Mouse (Mus musculus) CH12.LX (cell line): ENCODE results near the gene Ptpn14. TPM values are rescaled to one million over a fixed set of nuclear protein-coding genes. Genes with fewer than 3 reads are reported as not detected.

Experiments used
- DNase-seq: peaks from one replicate; pipeline ENCODE4 v3.0.0-alpha.2; 2013; ENCODE audit errors: extremely low read depth
- H3K27ac ChIP-seq: 2 replicates; pipeline ENCODE4 v1.5.1; 2012; ENCODE audit warnings: low read depth, mild to moderate bottlenecking, control low read depth, moderate library complexity; ENCODE audit not compliant: insufficient read depth
- H3K27me3 ChIP-seq: replicated peaks from 2 replicates; pipeline ENCODE3; 2012; ENCODE audit warnings: inconsistent platforms
- H3K36me3 ChIP-seq, 2 experiments: replicated peaks in 1 of 2; 2 replicates each; pipeline versions ENCODE3 to v1.6.1; 2012; ENCODE audit warnings: inconsistent platforms in 1 of 2, low read length in 1 of 2, mild to moderate bottlenecking in 1 of 2, mixed read lengths in 1 of 2, moderate library complexity in 1 of 2; ENCODE audit not compliant: control insufficient read depth in 1 of 2, insufficient read depth in 1 of 2
- H3K4me1 ChIP-seq, 2 experiments: 2 replicates each; pipeline ENCODE4 v1.6.1; 2012; ENCODE audit warnings: inconsistent platforms in 1 of 2, moderate library complexity in 1 of 2; ENCODE audit not compliant: insufficient read depth in 2 of 2, control insufficient read depth in 1 of 2
- H3K4me2 ChIP-seq: 2 replicates; pipeline ENCODE4 v1.6.1; 2012; ENCODE audit warnings: low read depth, mild to moderate bottlenecking, control low read depth; ENCODE audit not compliant: poor library complexity, insufficient read depth, severe bottlenecking
- H3K4me3 ChIP-seq, 3 experiments: fragments of 150-350 bp in 1 of 3; sonication (generic) in 1 of 3; replicated peaks in 1 of 3; 2 replicates each; pipeline versions ENCODE3 to v1.5.1; 2011 to 2012; ENCODE audit warnings: low read depth in 2 of 3, low read length in 2 of 3, mild to moderate bottlenecking in 2 of 3, moderate library complexity in 2 of 3, control low read depth in 1 of 3, improper control_type of control experiment in 1 of 3, inconsistent platforms in 1 of 3, mixed read lengths in 1 of 3; ENCODE audit not compliant: poor library complexity in 1 of 3
- H3K79me2 ChIP-seq: replicated peaks from 2 replicates; pipeline ENCODE4 v1.6.1; 2012; ENCODE audit warnings: mild to moderate bottlenecking, moderate library complexity; ENCODE audit not compliant: control insufficient read depth, poor library complexity, insufficient read depth, severe bottlenecking; ENCODE audit errors: extremely low read depth
- H3K9ac ChIP-seq: 2 replicates; pipeline ENCODE4 v1.6.1; 2012; ENCODE audit warnings: low read depth, mild to moderate bottlenecking, control low read depth, moderate library complexity; ENCODE audit not compliant: insufficient read depth
- H3K9me3 ChIP-seq: replicated peaks from 2 replicates; pipeline ENCODE3; 2012; ENCODE audit warnings: low read length, inconsistent platforms, mixed read lengths
- BHLHE40 ChIP-seq: IDR thresholded peaks from 2 replicates; pipeline ENCODE4 v1.6.1; 2011; ENCODE audit warnings: mild to moderate bottlenecking, low read depth, low read length, improper control_type of control experiment
- CHD1 ChIP-seq: IDR thresholded peaks from 2 replicates; pipeline ENCODE4 v1.6.1; 2012; ENCODE audit warnings: low read depth, low read length, improper control_type of control experiment, inconsistent platforms
- CHD2 ChIP-seq: IDR thresholded peaks from 2 replicates; pipeline ENCODE4 v1.6.1; 2011; ENCODE audit warnings: low read length, improper control_type of control experiment
- CTCF ChIP-seq, 2 experiments: IDR thresholded peaks in 1 of 2; conservative IDR thresholded peaks in 1 of 2; 2 replicates each; pipeline ENCODE4 v1.5.1; 2011 to 2012; ENCODE audit warnings: low read depth in 2 of 2, low read length in 2 of 2, improper control_type of control experiment in 1 of 2, inconsistent platforms in 1 of 2, mild to moderate bottlenecking in 1 of 2, moderate library complexity in 1 of 2
- E2F4 ChIP-seq: IDR thresholded peaks from 2 replicates; pipeline ENCODE4 v1.6.1; 2011; ENCODE audit warnings: low read depth, low read length, improper control_type of control experiment; ENCODE audit not compliant: insufficient replicate concordance
- ELF1 ChIP-seq: IDR thresholded peaks from 2 replicates; pipeline ENCODE4 v1.6.1; 2014; ENCODE audit warnings: low read depth, mild to moderate bottlenecking, inconsistent platforms, low read length, improper control_type of control experiment
- EP300 ChIP-seq: IDR thresholded peaks from 2 replicates; pipeline ENCODE4 v1.6.1; 2011; ENCODE audit warnings: low read length, improper control_type of control experiment
- ETS1 ChIP-seq: conservative IDR thresholded peaks from 2 replicates; pipeline ENCODE4 v1.6.1; 2012; ENCODE audit warnings: low read depth, mild to moderate bottlenecking, inconsistent platforms, low read length, improper control_type of control experiment, moderate library complexity
- GABPA ChIP-seq: IDR thresholded peaks from 2 replicates; pipeline ENCODE4 v1.6.1; 2012; ENCODE audit warnings: low read depth, low read length, improper control_type of control experiment, inconsistent platforms; ENCODE audit not compliant: insufficient replicate concordance
- HCFC1 ChIP-seq: IDR thresholded peaks from 2 replicates; pipeline ENCODE4 v1.6.1; 2012; ENCODE audit warnings: low read depth, mild to moderate bottlenecking, inconsistent platforms, low read length, improper control_type of control experiment
- IRF4 ChIP-seq: IDR thresholded peaks from 2 replicates; pipeline ENCODE4 v1.6.1; 2014; ENCODE audit warnings: low read depth, mild to moderate bottlenecking, inconsistent platforms, low read length, improper control_type of control experiment
- JUN ChIP-seq: IDR thresholded peaks from 2 replicates; pipeline ENCODE4 v1.6.1; 2011; ENCODE audit warnings: low read depth, mild to moderate bottlenecking, low read length, improper control_type of control experiment, moderate library complexity; ENCODE audit not compliant: insufficient read depth
- JUND ChIP-seq: conservative IDR thresholded peaks from 2 replicates; pipeline ENCODE4 v1.6.1; 2011; ENCODE audit warnings: low read depth, low read length, improper control_type of control experiment
- KAT2A ChIP-seq: IDR thresholded peaks from 2 replicates; pipeline ENCODE4 v1.6.1; 2012; ENCODE audit warnings: low read length, improper control_type of control experiment, inconsistent platforms; ENCODE audit not compliant: insufficient replicate concordance
- MAFK ChIP-seq: IDR thresholded peaks from 2 replicates; pipeline ENCODE4 v1.6.1; 2011; ENCODE audit warnings: low read length, improper control_type of control experiment; ENCODE audit not compliant: insufficient replicate concordance
- MAX ChIP-seq: IDR thresholded peaks from 2 replicates; pipeline ENCODE4 v1.6.1; 2011; ENCODE audit warnings: low read length, improper control_type of control experiment
- MAZ ChIP-seq: IDR thresholded peaks from 2 replicates; pipeline ENCODE4 v1.6.1; 2012; ENCODE audit warnings: low read depth, mild to moderate bottlenecking, inconsistent platforms, low read length, improper control_type of control experiment, moderate library complexity
- MEF2A ChIP-seq: IDR thresholded peaks from 2 replicates; pipeline ENCODE4 v1.6.1; 2014; ENCODE audit warnings: low read depth, mild to moderate bottlenecking, inconsistent platforms, low read length, improper control_type of control experiment, borderline replicate concordance
- MXI1 ChIP-seq: IDR thresholded peaks from 2 replicates; pipeline ENCODE4 v1.6.1; 2011; ENCODE audit warnings: mild to moderate bottlenecking, low read depth, low read length, improper control_type of control experiment
- MYC ChIP-seq: IDR thresholded peaks from 2 replicates; pipeline ENCODE4 v1.6.1; 2011; ENCODE audit warnings: low read depth, mild to moderate bottlenecking, improper control_type of control experiment, low read length
- NELFE ChIP-seq: IDR thresholded peaks from 2 replicates; pipeline ENCODE4 v1.6.1; 2011; ENCODE audit warnings: low read depth, low read length, improper control_type of control experiment
- NRF1 ChIP-seq: IDR thresholded peaks from 2 replicates; pipeline ENCODE4 v1.6.1; 2014; ENCODE audit warnings: low read depth, mild to moderate bottlenecking, inconsistent platforms, low read length, improper control_type of control experiment, moderate library complexity
- PAX5 ChIP-seq: IDR thresholded peaks from 2 replicates; pipeline ENCODE4 v1.6.1; 2012; ENCODE audit warnings: low read length, inconsistent platforms, mixed read lengths
- POLR2A ChIP-seq: IDR thresholded peaks from 2 replicates; pipeline ENCODE4 v1.6.1; 2011; ENCODE audit warnings: low read depth, mild to moderate bottlenecking, improper control_type of control experiment, low read length
- POLR2AphosphoS2 ChIP-seq: IDR thresholded peaks from 2 replicates; pipeline ENCODE4 v1.6.1; 2011; ENCODE audit warnings: low read depth, low read length, improper control_type of control experiment
- RAD21 ChIP-seq: IDR thresholded peaks from 2 replicates; pipeline ENCODE4 v1.6.1; 2011; ENCODE audit warnings: low read depth, mild to moderate bottlenecking, low read length, improper control_type of control experiment, moderate library complexity
- RCOR1 ChIP-seq: conservative IDR thresholded peaks from 2 replicates; pipeline ENCODE4 v1.6.1; 2012; ENCODE audit warnings: low read depth, mild to moderate bottlenecking, inconsistent platforms, low read length, improper control_type of control experiment
- SIN3A ChIP-seq: IDR thresholded peaks from 2 replicates; pipeline ENCODE4 v1.6.1; 2012; ENCODE audit warnings: low read length, improper control_type of control experiment, inconsistent platforms
- SMC3 ChIP-seq: IDR thresholded peaks from 2 replicates; pipeline ENCODE4 v1.6.1; 2011; ENCODE audit warnings: low read depth, low read length, improper control_type of control experiment
- TBP ChIP-seq: conservative IDR thresholded peaks from 2 replicates; pipeline ENCODE4 v1.6.1; 2011; ENCODE audit warnings: low read depth, low read length, improper control_type of control experiment
- TCF12 ChIP-seq: IDR thresholded peaks from 2 replicates; pipeline ENCODE4 v1.6.1; 2014; ENCODE audit warnings: low read depth, mild to moderate bottlenecking, inconsistent platforms, low read length, improper control_type of control experiment
- UBTF ChIP-seq: IDR thresholded peaks from 2 replicates; pipeline ENCODE4 v1.6.1; 2012; ENCODE audit warnings: low read depth, mild to moderate bottlenecking, inconsistent platforms, low read length, improper control_type of control experiment, moderate library complexity
- USF1 ChIP-seq: IDR thresholded peaks from 2 replicates; pipeline ENCODE4 v1.6.1; 2014; ENCODE audit warnings: low read depth, mild to moderate bottlenecking, inconsistent platforms, low read length, improper control_type of control experiment
- USF2 ChIP-seq: conservative IDR thresholded peaks from 2 replicates; pipeline ENCODE4 v1.6.1; 2011; ENCODE audit warnings: low read depth, low read length, improper control_type of control experiment
- ZC3H11A ChIP-seq: IDR thresholded peaks from 2 replicates; pipeline ENCODE4 v1.6.1; 2012; ENCODE audit warnings: low read depth, mild to moderate bottlenecking, inconsistent platforms, low read length, improper control_type of control experiment
- ZKSCAN1 ChIP-seq: IDR thresholded peaks from 2 replicates; pipeline ENCODE4 v1.6.1; 2012; ENCODE audit warnings: low read depth, inconsistent platforms, low read length, improper control_type of control experiment, borderline replicate concordance
- ZMIZ1 ChIP-seq: IDR thresholded peaks from 2 replicates; pipeline ENCODE4 v1.6.1; 2012; ENCODE audit warnings: low read depth, mild to moderate bottlenecking, inconsistent platforms, low read length, improper control_type of control experiment
- ZNF384 ChIP-seq: IDR thresholded peaks from 2 replicates; pipeline ENCODE4 v1.6.1; 2012; ENCODE audit warnings: low read depth, low read length, improper control_type of control experiment, inconsistent platforms
- dilution Hi-C: fragments of 300-500 bp; cut with MboI; formaldehyde crosslinking; loops from 2 replicates; pipeline ENCODE4 v1.14.3; 2020; ENCODE audit warnings: low sequenced_read_pairs; ENCODE audit not compliant: extremely low pct_unique_long_range_greater_than_20kb, extremely low pct_ligation_motif_present
- in situ Hi-C: fragments of 300-500 bp; cut with MboI; formaldehyde crosslinking; loops from 3 replicates; pipeline ENCODE4 v1.14.3; 2019; ENCODE audit warnings: low sequenced_read_pairs, low pct_ligation_motif_present, low pct_unique_long_range_greater_than_20kb, mixed read lengths
- polyA plus RNA-seq: library from polyadenylated mRNA; unstranded; fragments of >175 nt; gene quantifications from 2 replicates; pipeline ENCODE4 v1.2.1, GENCODE M21; 2012; ENCODE audit warnings: low read depth; ENCODE audit not compliant: insufficient read length
- total RNA-seq, 2 experiments: library from RNA; depleted of rRNA; stranded (reverse); fragments of 300-350 nt in 1 of 2; fragments of >200 nt in 1 of 2; gene quantifications; 2 replicates each; pipeline ENCODE4 v1.2.3; 2012 to 2014

The Ptpn14 gene
- total and polyA plus RNA-seq, 3 experiments = under 0.01 to 0.10 TPM; not detected in 1

- peaks cover 17 to 46% of the 10 kb centered on the region in 2 experiments for H3K4me1 ChIP-seq
- DNase-seq = peak; percentile 75
- in situ Hi-C loops = no loop called here
- H3K4me3 ChIP-seq = no peak overlapping the region
- no peak for TF ChIP-seq E2F4
- peak; percentile 75 for TF ChIP-seq MAFK
- TF ChIP-seq CHD2 = peak; percentile 38; the same call in 1 of the 2 replicates
- TF ChIP-seq KAT2A = no peak
- no peak for TF ChIP-seq TBP
- TF ChIP-seq ZMIZ1 = no peak
- TF ChIP-seq MXI1 = peak; percentile 26; the same call in 1 of the 2 replicates
- peak; percentile 79 for TF ChIP-seq MEF2A
- no peak for TF ChIP-seq GABPA
- TF ChIP-seq BHLHE40 = peak; percentile 86
- peak; percentile 90 for TF ChIP-seq SIN3A
- no peak for TF ChIP-seq NRF1
- no peak for TF ChIP-seq POLR2AphosphoS2
- TF ChIP-seq POLR2A = no peak
- no peak for TF ChIP-seq ELF1
- peak; percentile 69; the same call in 1 of the 2 replicates for TF ChIP-seq IRF4
- no peak for TF ChIP-seq CTCF (conservative IDR thresholded peaks at IDR 0.05 in 1 of 2, IDR thresholded peaks at IDR 0.05 in 1 of 2; ENCODE audit: low read depth in 2 of 2, low read length in 2 of 2)
- TF ChIP-seq NELFE = no peak
- TF ChIP-seq SMC3 = no peak
- TF ChIP-seq UBTF = no peak
- peak; percentile 90 for TF ChIP-seq TCF12
- TF ChIP-seq PAX5 = peak; percentile 74; the same call in 1 of the 2 replicates
- no peak for TF ChIP-seq MAX
- TF ChIP-seq EP300 = peak; percentile 91
- peak; percentile 73 for TF ChIP-seq RCOR1
- TF ChIP-seq MYC = no peak
- TF ChIP-seq ZKSCAN1 = no peak
- no peak for TF ChIP-seq CHD1
- peak; percentile 73 for TF ChIP-seq MAZ
- TF ChIP-seq USF2 = no peak
- no peak for TF ChIP-seq ZNF384
- no peak for TF ChIP-seq HCFC1
- TF ChIP-seq ETS1 = peak; percentile 96
- TF ChIP-seq USF1 = peak; percentile 4; the same call in 1 of the 2 replicates
- no peak for TF ChIP-seq ZC3H11A
- no peak for TF ChIP-seq RAD21
- TF ChIP-seq JUN = no peak
- no peak; the same call in 1 of the 2 replicates for TF ChIP-seq JUND
- H3K4me2 ChIP-seq = no peak overlapping the region
- H3K9me3 ChIP-seq = peaks cover 6% of the 10 kb centered on the region
- no peaks in the 10 kb centered on the region for H3K36me3 ChIP-seq
- dilution Hi-C loops = no loop called here
- no peaks in the 10 kb centered on the region for H3K79me2 ChIP-seq
- no peak overlapping the region for H3K9ac ChIP-seq
- H3K27ac ChIP-seq = no peak overlapping the region
- H3K27me3 ChIP-seq = peaks cover 28% of the 10 kb centered on the region
These were observed 73.2 kb downstream of the Ptpn14 start for GRCm38 (mm10) chr1:189801303-189801702.
